Mouse (Mus musculus) CD4-positive, CD25-positive, alpha-beta regulatory T cell, adult 4 months (primary cell): ENCODE data around the gene Gsta2. TPM values are rescaled to one million over a fixed set of nuclear protein-coding genes. Genes with fewer than 3 reads are reported as not detected.
"Not testable (repeated sequence)": the region's sequence is repeated elsewhere in the genome, so short reads cannot be mapped to it uniquely, and the experiment has no call there.

Source experiments
- ATAC-seq: one replicate; pipeline ENCODE4 v1.8.0; 2017
- polyA plus RNA-seq, 2 experiments: library from polyadenylated mRNA; unstranded; fragments of 100-300 nt; shearing (Covaris generic); gene quantifications; one replicate each; pipeline ENCODE4 v1.2.1; 2017

Gene Gsta2
- polyA plus RNA-seq, 2 experiments from 2014 or later: not detected

GRCm38 (mm10) chr9:78299143-78299542 lies 56.4 kb downstream of the Gsta2 start:
- ATAC-seq: not testable (repeated sequence)

- no peak for ATAC-seq
Measured at GRCm38 (mm10) chr9:78298232-78298631, 57.4 kb downstream of the Gsta2 start.

GRCm38 (mm10) chr9:78296089-78296488 lies 59.5 kb downstream of the Gsta2 start:
- ATAC-seq: not testable (repeated sequence)

GRCm38 (mm10) chr9:78294781-78295180 lies 60.8 kb downstream of the Gsta2 start:
- not testable (repeated sequence) for ATAC-seq

GRCm38 (mm10) chr9:78293683-78294082 lies 61.9 kb downstream of the Gsta2 start:
- not testable (repeated sequence) for ATAC-seq

- ATAC-seq: not testable (repeated sequence)
Measured at GRCm38 (mm10) chr9:78292462-78292861, 63.1 kb downstream of the Gsta2 start.

- not testable (repeated sequence) for ATAC-seq
Measured at GRCm38 (mm10) chr9:78289723-78290122, 65.9 kb downstream of the Gsta2 start, which contains the start of gene Gm10639. TSS of gene Gm10639 (plus strand) at chr9:78289923.

GRCm38 (mm10) chr9:78289063-78289462 lies 66.5 kb downstream of the Gsta2 start:
- ATAC-seq: not testable (repeated sequence)

GRCm38 (mm10) chr9:78282002-78282711 lies 73.4 kb downstream of the Gsta2 start:
- ATAC-seq: not testable (repeated sequence)

Other genes starting within 250 kb of the Gsta2 start
- gene Fbxo9, start 246.7 kb downstream of the Gsta2 start, polyA plus RNA-seq: 10 to 100 TPM; 25.4 to 29.3 TPM
- 10 to 100 TPM in 1 of 2 experiments, 1 to 10 TPM in 1; 9.0 to 10.2 TPM for gene Ick, start 246.6 kb downstream of the Gsta2 start, polyA plus RNA-seq
- gene Gsta4, start 173.0 kb downstream of the Gsta2 start, polyA plus RNA-seq: 10 to 100 TPM; 64.6 to 66.5 TPM
- not detected for gene Gsta1, start 125.1 kb downstream of the Gsta2 start, polyA plus RNA-seq
- not detected for gene Gm3776, start 98.7 kb downstream of the Gsta2 start, polyA plus RNA-seq
- gene Gm10639, start 65.9 kb downstream of the Gsta2 start, polyA plus RNA-seq: not detected
- gene Omt2a, start 41.0 kb downstream of the Gsta2 start, polyA plus RNA-seq: not detected
- not detected for gene Omt2b, start 28.2 kb downstream of the Gsta2 start, polyA plus RNA-seq
- gene Dppa5a, start 12.4 kb upstream of the Gsta2 start, polyA plus RNA-seq: not detected
- gene Ooep, start 22.9 kb upstream of the Gsta2 start, polyA plus RNA-seq: not detected
- gene Ddx43, start 40.0 kb upstream of the Gsta2 start, polyA plus RNA-seq: 1 to 10 TPM; 2.6 to 4.7 TPM
- 1 to 10 TPM; 2.3 to 3.1 TPM for gene Cgas, start 87.4 kb upstream of the Gsta2 start, polyA plus RNA-seq
- gene Mto1, start 92.4 kb upstream of the Gsta2 start, polyA plus RNA-seq: 10 to 100 TPM; 15.6 to 19.1 TPM
- gene Gm17324, start 93.0 kb upstream of the Gsta2 start, polyA plus RNA-seq: under 1 TPM in 1 of 2 experiments, not detected in 1; 0.51 TPM
- over 10,000 TPM; 10,256 to 11,102 TPM for gene Eef1a1, start 133.4 kb upstream of the Gsta2 start, polyA plus RNA-seq
- gene Slc17a5, start 232.3 kb upstream of the Gsta2 start, polyA plus RNA-seq: 10 to 100 TPM; 11.0 to 11.8 TPM